Mouse (Mus musculus) kidney, postnatal 0 days (tissue): Measurements from ENCODE around the gene Best1. TPM values are rescaled to one million over a fixed set of nuclear protein-coding genes. Genes with fewer than 3 reads are reported as not detected.

ENCODE experiments used
- ATAC-seq: fragments of 200-750 bp; cut with Nextera tagmentation; replicated peaks from 2 replicates; pipeline ENCODE4 v1.8.0; 2017; ENCODE audit warnings: low read depth, moderate number of reproducible peaks, moderate TSS enrichment, moderate library complexity; ENCODE audit not compliant: low FRiP score
- DNase-seq: peaks from one replicate; pipeline ENCODE4 v3.0.0-alpha.2; 2016; ENCODE audit warnings: low spot score
- H3K27ac ChIP-seq: fragments of 300-500 bp; sonication (generic); 2 replicates; pipeline ENCODE4 v1.5.1; 2014; ENCODE audit warnings: mild to moderate bottlenecking
- H3K27me3 ChIP-seq: fragments of 300-500 bp; sonication (generic); 2 replicates; pipeline ENCODE4 v1.6.1; 2014; ENCODE audit warnings: low read length, mixed read lengths; ENCODE audit not compliant: insufficient read depth
- H3K36me3 ChIP-seq: fragments of 300-500 bp; sonication (generic); 2 replicates; pipeline ENCODE4 v1.6.1; 2014; ENCODE audit warnings: low read length, mixed read lengths; ENCODE audit not compliant: insufficient read depth
- H3K4me1 ChIP-seq: fragments of 300-500 bp; sonication (generic); replicated peaks from 2 replicates; pipeline ENCODE4 v1.6.1; 2014; ENCODE audit warnings: antibody characterized with exemption, low read length, mixed read lengths; ENCODE audit not compliant: insufficient read depth
- H3K4me2 ChIP-seq: fragments of 300-500 bp; sonication (generic); 2 replicates; pipeline ENCODE4 v1.6.1; 2014; ENCODE audit warnings: mild to moderate bottlenecking, low read length, moderate library complexity, mixed read lengths
- H3K4me3 ChIP-seq: fragments of 300-500 bp; sonication (generic); replicated peaks from 2 replicates; pipeline ENCODE4 v1.5.1; 2014; ENCODE audit warnings: low read depth, low read length
- H3K9ac ChIP-seq: fragments of 300-500 bp; sonication (generic); 2 replicates; pipeline ENCODE4 v1.6.1; 2014; ENCODE audit warnings: low read depth, low read length
- H3K9me3 ChIP-seq: fragments of 300-500 bp; sonication (generic); replicated peaks from 2 replicates; pipeline ENCODE4 v1.6.1; 2016; ENCODE audit warnings: low read length, inconsistent platforms, mixed read lengths
- CTCF ChIP-seq: IDR thresholded peaks from 2 replicates; pipeline ENCODE4 v1.5.1; 2016; ENCODE audit warnings: antibody characterized with exemption, low read depth, mild to moderate bottlenecking, moderate library complexity
- WGBS: fragments of 180-500 bp; shearing (Covaris S2); extraction: QIAGEN DNeasy Blood & Tissue Kit; methylation state at CpG from one replicate; pipeline ENCODE4 v1.1.7; 2014; 5-methylcytosine and 5-hydroxymethylcytosine counted together
- polyA plus RNA-seq: library from polyadenylated mRNA; unstranded; fragments of >200 nt; fragmentation: Nextera tagmentation; extraction: Ambion mirVana; gene quantifications from 2 replicates; pipeline ENCODE4 v1.2.1, GENCODE M21; 2015

Best1 gene
- polyA plus RNA-seq, 1 experiment from 2014 or later, result 3.3 TPM

DNA sequence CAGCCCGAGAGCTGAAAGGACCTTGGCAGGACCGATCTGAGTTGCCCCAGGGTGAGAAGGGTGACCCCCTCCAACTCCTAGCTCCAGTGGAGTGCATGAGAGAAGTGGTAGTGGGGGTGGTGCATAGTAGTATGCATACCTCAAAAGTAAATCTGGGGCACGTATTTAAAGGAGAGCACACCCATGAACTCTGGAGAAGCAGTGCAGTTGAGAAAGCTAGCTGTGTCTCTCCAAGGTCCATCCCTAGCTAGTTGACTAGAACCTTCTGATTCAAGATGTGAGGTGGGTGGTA is 17.0 kb upstream of the Best1 start:
- WGBS, result 0% methylated on average over 3 of the region's 3 CpGs
- DNase-seq (no peak), ATAC-seq (0 out of 2 replicates have a peak, but pooled peaks have one; percentile 5)
- Histone ChIP-seq H3K4me1 (peaks cover 28% of the 10 kb centered on the region), H3K36me3 (no peaks in the 10 kb centered on the region), H3K9me3 (no peaks in the 10 kb centered on the region), H3K4me3 (peak overlapping the region; percentile 56), H3K27me3 (no peaks in the 10 kb centered on the region), H3K9ac (peak overlapping the region; percentile 65), H3K27ac (peak overlapping the region; percentile 37; the same call in 1 of the 2 replicates), H3K4me2 (peak overlapping the region; percentile 87)
- TF ChIP-seq CTCF, result no peak

DNA sequence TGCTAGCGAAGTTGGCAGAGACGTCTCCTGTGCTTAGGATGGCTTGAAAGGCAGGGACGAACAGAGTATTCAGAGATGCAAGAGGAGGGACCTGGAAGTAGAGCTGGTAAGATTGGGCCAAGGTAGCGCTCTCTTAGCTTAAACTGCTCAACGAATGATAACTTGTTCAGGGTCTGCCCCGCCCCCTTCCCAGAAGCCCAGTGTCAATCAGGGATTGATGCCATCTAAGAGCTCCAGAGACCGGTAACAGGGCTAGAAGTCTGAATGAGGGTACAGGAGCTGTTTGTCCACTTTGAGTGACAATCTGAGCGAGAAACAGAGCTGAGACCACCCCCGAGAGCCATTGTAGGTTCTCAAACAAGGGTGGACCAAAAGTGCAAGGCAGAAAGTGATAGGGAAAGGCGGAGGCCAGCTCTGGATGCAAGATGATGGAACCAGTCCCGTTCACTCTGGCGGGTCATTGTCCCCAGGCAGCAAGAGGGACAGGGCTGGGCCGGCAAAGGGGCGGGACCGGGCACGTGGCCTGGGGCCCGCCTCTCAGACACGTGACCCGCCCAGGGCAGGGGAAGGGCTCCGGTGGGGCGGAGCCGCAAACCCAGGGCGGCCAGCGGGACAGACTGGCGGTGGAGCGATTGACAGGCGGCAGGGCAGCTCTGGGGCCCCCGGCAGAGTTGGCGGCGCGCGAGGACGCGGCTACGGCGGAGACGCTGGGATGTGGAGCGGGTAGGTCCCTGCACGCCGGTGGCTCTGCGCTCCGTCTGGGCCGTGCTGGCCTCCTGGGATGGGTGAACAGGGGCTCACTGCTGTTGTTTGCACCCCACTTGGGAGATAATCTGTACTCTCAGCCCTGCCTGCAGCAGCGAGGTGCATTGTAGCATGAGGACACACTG is 16.4 kb upstream of the Best1 start:
- peak; percentile 94 for DNase-seq
- Histone ChIP-seq H3K4me2 (peak overlapping the region; percentile 87), H3K27me3 (no peaks in the 10 kb centered on the region), H3K4me3 (peak overlapping the region; percentile 56), H3K36me3 (no peaks in the 10 kb centered on the region), H3K27ac (peak overlapping the region; percentile 37; the same call in 1 of the 2 replicates), H3K9me3 (no peaks in the 10 kb centered on the region), H3K9ac (peak overlapping the region; percentile 65), H3K4me1 (peaks cover 29% of the 10 kb centered on the region)
- ATAC-seq, result peak; percentile 92
- 7% methylated on average over 42 of the region's 44 CpGs for WGBS
- no peak for TF ChIP-seq CTCF

DNA sequence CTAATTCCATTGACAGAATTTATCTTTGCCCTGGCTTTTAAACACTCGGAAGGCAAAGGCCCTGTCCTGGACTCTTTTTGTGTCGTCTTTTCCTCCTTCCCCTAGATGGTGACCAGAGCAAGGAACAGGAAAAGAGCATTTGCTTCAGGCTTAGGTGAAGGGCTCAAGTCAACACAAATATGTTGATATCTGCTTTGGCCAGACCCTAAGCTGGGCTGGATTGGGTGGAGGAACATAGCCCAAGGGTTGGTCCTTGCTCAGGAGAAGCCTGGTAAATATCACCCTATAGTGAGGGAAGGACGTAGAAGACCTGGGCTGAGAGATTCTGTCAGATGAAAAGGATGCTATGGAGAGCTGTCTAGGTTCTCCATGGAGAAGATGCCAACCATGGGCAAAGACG is 14.7 kb upstream of the Best1 start:
- Histone ChIP-seq H3K27me3 (no peaks in the 10 kb centered on the region), H3K9ac (no peak overlapping the region), H3K4me1 (peaks cover 16% of the 10 kb centered on the region), H3K36me3 (no peaks in the 10 kb centered on the region), H3K27ac (no peak overlapping the region), H3K9me3 (no peaks in the 10 kb centered on the region), H3K4me2 (no peak overlapping the region), H3K4me3 (no peak overlapping the region)
- DNase-seq (no peak), ATAC-seq (no peak)
- TF ChIP-seq CTCF, result no peak
- WGBS, result 84% methylated on average over 4 of the region's 4 CpGs

- no peak for TF ChIP-seq CTCF
- Histone ChIP-seq H3K27ac (no peak overlapping the region), H3K9ac (no peak overlapping the region), H3K4me2 (no peak overlapping the region), H3K4me3 (no peak overlapping the region), H3K9me3 (no peaks in the 10 kb centered on the region), H3K36me3 (no peaks in the 10 kb centered on the region), H3K27me3 (no peaks in the 10 kb centered on the region), H3K4me1 (peaks cover 16% of the 10 kb centered on the region)
- WGBS, result 50% methylated on average over 4 of the region's 4 CpGs
- DNase-seq (no peak), ATAC-seq (no peak)
Observed at GRCm38 (mm10) chr19:10015442-10015841, 14.0 kb upstream of the Best1 start.

DNA sequence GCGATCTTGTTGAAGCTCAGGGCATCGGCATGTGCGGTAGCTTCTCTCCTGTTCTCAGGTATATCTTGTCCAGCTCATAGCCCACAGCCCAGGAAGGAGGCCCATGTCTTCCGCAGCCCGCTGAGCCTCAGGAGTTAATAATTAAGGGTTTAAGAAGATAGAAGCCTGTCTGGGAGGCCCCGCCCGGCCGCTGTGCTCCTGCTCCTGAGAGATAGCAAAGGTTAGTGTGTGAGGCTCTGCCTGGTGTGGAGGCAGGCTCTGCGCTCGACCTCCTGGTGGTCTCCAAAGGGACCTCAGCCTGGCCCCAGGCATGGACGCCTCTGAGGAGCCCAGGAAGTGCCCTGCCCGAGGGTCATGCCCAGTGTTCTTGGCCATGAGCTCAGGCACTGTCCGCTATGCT is 13.4 kb upstream of the Best1 start:
- ATAC-seq, result no peak
- H3K27me3 ChIP-seq, result no peaks in the 10 kb centered on the region
- H3K9me3 ChIP-seq, result no peaks in the 10 kb centered on the region
- 75% methylated on average over 13 of the region's 13 CpGs for WGBS
- no peak for DNase-seq
- H3K36me3 ChIP-seq, result no peaks in the 10 kb centered on the region
- H3K9ac ChIP-seq, result no peak overlapping the region
- peaks cover 16% of the 10 kb centered on the region for H3K4me1 ChIP-seq
- TF ChIP-seq CTCF, result no peak
- 0 out of 2 replicates have a peak overlapping the region, but pooled peaks have one; percentile 5 for H3K27ac ChIP-seq
- H3K4me2 ChIP-seq, result no peak overlapping the region
- no peak overlapping the region for H3K4me3 ChIP-seq

- H3K4me1 ChIP-seq, result peaks cover 16% of the 10 kb centered on the region
- 44% methylated on average over 5 of the region's 5 CpGs for WGBS
- H3K9me3 ChIP-seq, result no peaks in the 10 kb centered on the region
- no peaks in the 10 kb centered on the region for H3K36me3 ChIP-seq
- H3K4me2 ChIP-seq, result no peak overlapping the region
- no peak for TF ChIP-seq CTCF
- peak; percentile 51 for DNase-seq
- H3K4me3 ChIP-seq, result no peak overlapping the region
- peak overlapping the region; percentile 88 for H3K27ac ChIP-seq
- no peak overlapping the region for H3K9ac ChIP-seq
- no peaks in the 10 kb centered on the region for H3K27me3 ChIP-seq
- no peak for ATAC-seq
Observed at GRCm38 (mm10) chr19:10013913-10014312, 12.5 kb upstream of the Best1 start.
